Mouse (Mus musculus) erythroblast, embryonic 14.5 days (primary cell): Measurements from ENCODE around the gene Chaf1b. TPM values are rescaled to one million over a fixed set of nuclear protein-coding genes. Genes with fewer than 3 reads are reported as not detected.

ENCODE experiments used
- H3K27me3 ChIP-seq: 2 replicates; pipeline ENCODE4 v1.6.1; 2012; ENCODE audit warnings: inconsistent platforms; ENCODE audit not compliant: control insufficient read depth
- H3K36me3 ChIP-seq: 2 replicates; pipeline ENCODE4 v1.6.1; 2012; ENCODE audit warnings: mild to moderate bottlenecking, inconsistent platforms; ENCODE audit not compliant: control insufficient read depth
- H3K4me1 ChIP-seq: 2 replicates; pipeline ENCODE4 v1.6.1; 2012; ENCODE audit warnings: inconsistent platforms; ENCODE audit not compliant: control insufficient read depth
- H3K4me3 ChIP-seq: replicated peaks from 2 replicates; pipeline ENCODE3; 2012; ENCODE audit warnings: moderate library complexity, mild to moderate bottlenecking, inconsistent platforms
- H3K9me3 ChIP-seq: 2 replicates; pipeline ENCODE4 v1.6.1; 2012; ENCODE audit warnings: low read length, inconsistent platforms, mixed read lengths; ENCODE audit not compliant: control insufficient read depth
- GATA1 ChIP-seq: IDR thresholded peaks from 2 replicates; pipeline ENCODE4 v1.6.1; 2012; ENCODE audit warnings: low read length, inconsistent platforms, mixed read lengths
- TAL1 ChIP-seq: IDR thresholded peaks from 3 replicates; pipeline ENCODE4 v1.6.1; 2012; ENCODE audit warnings: low read length, inconsistent platforms, mixed read lengths
- polyA plus RNA-seq: library from polyadenylated mRNA; stranded (reverse); fragments of >175 nt; gene quantifications from 2 replicates; pipeline ENCODE4 v1.2.3, GENCODE M21; 2012

Gene Chaf1b
- polyA plus RNA-seq, 1 experiment, result 19.8 TPM

DNA sequence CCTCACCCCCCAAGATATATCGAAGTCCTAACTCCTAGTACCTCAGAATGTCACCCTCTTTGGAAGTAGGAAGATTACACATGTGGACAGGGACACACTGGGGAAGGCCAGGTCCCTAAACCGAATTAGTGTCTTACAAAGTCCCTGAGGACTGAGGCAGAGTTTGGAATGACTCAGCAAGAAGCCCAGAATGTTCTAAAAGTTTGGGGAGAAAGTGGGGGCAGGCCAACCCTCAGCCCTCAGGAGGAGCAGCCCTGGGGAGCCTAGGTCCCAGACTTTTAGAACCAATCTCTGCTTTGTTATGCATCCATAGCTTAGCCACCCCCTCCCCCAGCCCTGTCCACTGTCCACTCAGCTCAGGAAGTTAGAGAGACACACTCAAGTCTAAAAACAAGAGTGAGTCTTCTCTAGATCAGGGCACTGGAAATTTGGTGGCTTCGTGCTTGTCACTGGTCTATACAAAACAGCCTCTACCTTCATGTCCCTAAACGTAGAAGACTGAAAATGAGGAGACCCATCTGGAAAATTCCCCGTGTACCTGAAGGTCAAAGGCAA, 39.2 kb downstream of the Chaf1b start:
- no peaks in the 10 kb centered on the region; the same call in 1 of the 2 replicates for H3K36me3 ChIP-seq
- no peaks in the 10 kb centered on the region for H3K27me3 ChIP-seq
- H3K4me3 ChIP-seq, result no peak overlapping the region
- peaks cover 7% of the 10 kb centered on the region for H3K4me1 ChIP-seq
- TF ChIP-seq TAL1 (no peak), GATA1 (no peak)
- no peaks in the 10 kb centered on the region for H3K9me3 ChIP-seq

DNA sequence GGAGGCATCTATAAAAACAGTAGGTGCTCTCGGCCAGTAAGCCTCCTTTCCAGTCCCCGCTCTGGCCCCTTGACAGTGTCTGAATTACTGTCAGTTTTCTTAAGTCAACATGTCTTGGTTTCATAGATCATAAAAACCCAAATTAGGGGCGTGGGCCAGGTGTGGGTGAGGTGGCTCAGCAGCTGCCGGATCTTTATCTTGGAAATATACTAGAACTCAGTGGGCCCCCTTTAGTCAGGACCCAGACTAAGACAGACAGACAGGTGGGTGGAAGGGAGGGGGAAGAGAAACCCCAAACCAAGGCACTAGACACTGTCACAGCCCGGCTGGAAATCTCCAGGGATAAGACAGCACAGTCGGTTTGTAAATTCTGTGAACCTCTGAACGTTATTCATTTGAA, 40.1 kb downstream of the Chaf1b start:
- no peak for TF ChIP-seq GATA1
- no peak for TF ChIP-seq TAL1
- Histone ChIP-seq H3K27me3 (no peaks in the 10 kb centered on the region), H3K9me3 (no peaks in the 10 kb centered on the region), H3K4me3 (no peak overlapping the region), H3K4me1 (no peaks in the 10 kb centered on the region), H3K36me3 (no peaks in the 10 kb centered on the region; the same call in 1 of the 2 replicates)

DNA sequence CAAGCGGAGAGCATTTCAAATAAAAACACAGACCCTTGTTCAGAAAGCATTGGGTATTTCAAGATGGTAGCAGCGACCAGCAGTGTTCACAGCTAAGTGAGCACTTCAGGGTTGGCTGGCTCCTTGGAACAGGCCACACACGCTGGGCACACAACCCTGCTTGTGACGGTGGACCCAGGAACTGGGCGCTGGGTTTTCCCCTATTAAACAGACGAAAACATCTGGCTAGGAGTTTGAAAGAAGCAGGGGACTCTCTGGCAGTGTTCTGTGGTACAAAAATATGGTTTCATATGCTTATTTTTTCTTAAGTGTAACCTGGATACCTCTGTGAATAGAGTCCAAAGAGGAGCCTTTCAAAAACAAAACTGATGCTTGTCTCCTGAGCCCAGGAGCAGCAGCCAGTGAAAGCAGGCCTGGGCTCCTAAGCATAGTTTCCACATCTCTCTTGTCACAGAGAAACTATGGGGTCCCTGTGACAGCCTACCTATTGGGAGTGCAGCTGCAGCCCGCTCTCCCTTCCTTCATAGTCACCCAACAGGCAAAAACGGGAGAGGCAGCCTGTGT, 42.1 kb downstream of the Chaf1b start:
- Histone ChIP-seq H3K4me3 (no peak overlapping the region), H3K36me3 (no peaks in the 10 kb centered on the region), H3K27me3 (no peaks in the 10 kb centered on the region), H3K9me3 (no peaks in the 10 kb centered on the region), H3K4me1 (no peaks in the 10 kb centered on the region)
- TF ChIP-seq GATA1, result no peak
- TF ChIP-seq TAL1, result no peak

DNA sequence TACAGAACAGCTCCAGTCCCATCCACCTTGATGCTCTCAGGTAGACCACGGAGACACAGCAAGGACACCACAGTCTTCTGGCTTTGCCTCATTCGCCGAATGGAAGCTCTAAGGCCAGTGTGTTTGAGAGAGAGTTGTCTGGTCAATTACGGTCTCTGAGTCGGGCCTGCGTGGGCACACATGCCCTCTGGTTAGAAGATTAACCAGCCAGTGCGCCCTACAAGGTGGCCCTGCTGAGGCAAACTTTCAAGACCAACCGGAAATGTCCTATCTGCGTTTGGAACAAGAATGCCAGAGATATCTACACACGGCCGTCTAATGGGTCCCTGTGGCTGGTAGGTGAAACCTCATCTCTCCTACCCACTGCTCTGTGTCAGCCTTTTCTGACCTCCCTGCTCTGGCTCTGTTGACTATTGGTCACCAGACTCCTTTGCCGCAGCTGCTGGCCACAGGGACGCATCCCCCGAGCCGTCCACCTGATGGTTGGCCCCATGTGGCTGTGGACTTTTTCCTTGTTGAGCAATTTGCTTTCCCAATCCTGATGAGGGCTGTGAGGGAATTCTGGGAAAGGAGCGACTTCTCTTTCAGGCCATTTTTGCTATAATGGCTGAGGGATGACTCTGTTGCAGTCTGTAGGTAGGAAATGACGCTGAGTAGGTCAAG, 45.8 kb downstream of the Chaf1b start:
- Histone ChIP-seq H3K36me3 (no peaks in the 10 kb centered on the region), H3K4me1 (no peaks in the 10 kb centered on the region), H3K9me3 (no peaks in the 10 kb centered on the region), H3K4me3 (peak overlapping the region; percentile 43), H3K27me3 (no peaks in the 10 kb centered on the region)
- no peak for TF ChIP-seq TAL1
- TF ChIP-seq GATA1, result no peak

DNA sequence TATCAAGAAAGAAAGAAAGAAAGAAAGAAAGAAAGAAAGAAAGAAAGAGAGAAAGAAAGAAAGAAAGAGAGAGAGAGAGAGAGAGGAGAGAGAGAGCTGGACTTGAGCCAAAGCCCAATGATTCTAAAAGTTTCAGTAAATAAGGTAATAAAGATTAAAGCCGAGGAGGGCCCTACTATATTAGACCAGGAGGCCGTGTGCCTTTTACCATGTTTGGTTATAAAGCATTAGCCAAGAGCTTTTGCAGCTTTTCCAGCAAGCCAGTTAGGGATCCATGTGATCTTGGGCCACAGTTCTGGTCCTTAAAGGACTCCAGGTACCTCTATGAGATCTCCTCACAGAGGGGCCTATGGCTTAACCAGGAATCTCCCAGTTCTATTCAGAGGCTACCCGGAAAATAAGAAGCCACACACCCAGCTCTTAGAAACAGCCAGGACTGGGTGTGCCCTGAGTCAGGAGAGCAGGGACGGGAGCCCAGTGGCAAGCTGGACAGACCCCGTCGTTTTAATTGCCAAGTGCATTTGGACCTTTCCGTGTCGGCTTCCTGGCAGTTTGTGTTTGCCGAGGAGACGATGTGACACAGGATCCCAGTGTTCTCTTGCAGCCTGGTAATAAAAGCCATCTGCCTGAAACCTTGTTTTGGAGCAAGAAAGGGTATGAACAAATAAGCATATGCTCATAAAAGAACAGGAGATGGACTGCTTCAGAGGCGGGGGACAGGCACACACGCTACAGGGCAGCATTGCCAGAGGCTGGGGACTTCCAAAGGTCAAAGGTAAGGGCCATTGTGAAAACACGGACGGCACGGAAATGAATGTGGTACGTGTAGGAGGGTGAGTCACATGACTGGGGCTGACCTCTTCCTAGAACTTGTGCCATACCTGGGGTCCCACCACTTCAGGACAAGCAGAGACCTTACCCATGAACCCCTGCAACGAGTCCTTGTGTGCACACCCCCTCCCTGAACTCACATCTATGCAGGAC, 48.8 kb downstream of the Chaf1b start:
- no peaks in the 10 kb centered on the region for H3K9me3 ChIP-seq
- TF ChIP-seq GATA1 (no peak), TAL1 (no peak)
- no peak overlapping the region for H3K4me3 ChIP-seq
- H3K27me3 ChIP-seq, result peaks cover 4% of the 10 kb centered on the region
- no peaks in the 10 kb centered on the region for H3K4me1 ChIP-seq
- H3K36me3 ChIP-seq, result no peaks in the 10 kb centered on the region

DNA sequence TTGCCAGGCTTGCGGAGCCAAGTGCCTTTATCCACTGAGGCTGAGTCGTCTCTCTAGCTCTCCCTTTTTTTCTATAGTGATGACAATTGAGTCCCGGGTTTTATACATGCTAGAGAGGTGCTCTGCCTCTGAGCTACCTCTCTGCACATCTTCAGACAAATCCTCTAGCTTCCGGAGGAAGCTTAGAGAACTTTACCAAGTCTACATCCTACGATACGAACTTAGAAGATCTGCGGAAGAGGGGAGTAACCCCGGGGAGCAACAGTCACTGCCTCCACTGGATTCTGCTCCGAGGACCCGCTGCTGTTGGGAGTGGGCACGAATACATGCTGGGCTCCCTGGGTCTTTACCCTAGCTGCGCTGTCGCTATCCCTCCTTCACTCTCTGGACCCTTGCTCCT, 50.9 kb downstream of the Chaf1b start:
- peaks cover 4% of the 10 kb centered on the region for H3K27me3 ChIP-seq
- TF ChIP-seq GATA1 (no peak), TAL1 (no peak)
- H3K36me3 ChIP-seq, result no peaks in the 10 kb centered on the region
- no peak overlapping the region for H3K4me3 ChIP-seq
- H3K9me3 ChIP-seq, result no peaks in the 10 kb centered on the region
- H3K4me1 ChIP-seq, result peaks cover 4% of the 10 kb centered on the region

DNA sequence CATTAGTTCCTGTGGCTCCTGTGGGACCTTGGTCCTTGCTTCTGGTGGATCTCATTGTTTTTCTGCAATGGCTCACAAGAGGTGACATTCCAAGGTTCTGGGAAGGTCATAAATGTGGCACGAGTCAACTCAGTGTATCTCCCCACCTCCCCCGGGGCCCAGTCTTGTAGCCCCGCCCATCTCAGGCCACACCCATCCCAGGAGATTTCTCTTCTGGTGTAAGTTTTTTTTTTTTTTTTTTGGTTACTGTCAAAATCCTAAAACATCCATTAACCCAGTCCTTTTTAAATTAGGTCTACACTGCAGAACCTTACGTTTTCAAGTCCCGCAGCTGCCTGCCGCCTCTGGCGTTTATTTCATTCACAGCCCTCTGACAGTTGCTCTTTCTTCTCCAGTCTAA, 51.3 kb downstream of the Chaf1b start:
- TF ChIP-seq TAL1 (no peak), GATA1 (no peak)
- peaks cover 4% of the 10 kb centered on the region for H3K4me1 ChIP-seq
- peaks cover 4% of the 10 kb centered on the region for H3K27me3 ChIP-seq
- no peak overlapping the region for H3K4me3 ChIP-seq
- H3K36me3 ChIP-seq, result no peaks in the 10 kb centered on the region
- H3K9me3 ChIP-seq, result no peaks in the 10 kb centered on the region

DNA sequence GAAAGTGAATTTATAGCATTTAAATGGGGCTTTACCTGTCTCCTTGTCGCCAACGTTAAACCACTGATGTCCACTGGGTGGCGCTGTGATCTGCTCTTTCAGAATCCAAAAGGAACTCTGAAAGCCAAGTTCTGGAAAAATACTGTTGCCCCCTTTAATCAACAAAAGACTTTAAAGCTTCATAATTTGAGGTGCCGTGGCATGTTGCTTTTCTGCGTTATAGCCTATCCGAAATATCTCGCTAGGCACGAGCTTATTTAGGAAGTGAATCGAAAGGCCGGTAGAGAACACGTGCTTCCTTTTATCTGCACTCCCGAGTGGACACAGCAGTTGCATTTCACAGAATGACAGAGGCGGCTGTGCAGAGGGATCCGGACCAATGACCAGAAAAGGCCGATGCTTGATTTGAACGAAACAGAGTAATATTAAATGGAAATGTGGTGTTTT, 54.7 kb downstream of the Chaf1b start:
- H3K36me3 ChIP-seq, result no peaks in the 10 kb centered on the region
- H3K27me3 ChIP-seq, result peaks cover 4% of the 10 kb centered on the region
- H3K4me3 ChIP-seq, result peak overlapping the region; percentile 49
- peaks cover 4% of the 10 kb centered on the region for H3K4me1 ChIP-seq
- no peaks in the 10 kb centered on the region for H3K9me3 ChIP-seq
- TF ChIP-seq TAL1, result no peak
- no peak for TF ChIP-seq GATA1
